Mouse (Mus musculus) fat pad, adult 2 months (tissue): Measurements from ENCODE around the gene Gm21317.
"Not testable (repeated sequence)": the region's sequence is repeated elsewhere in the genome, so short reads cannot be mapped to it uniquely, and the experiment has no call there.

Source experiments
- DNase-seq: peaks from one replicate; pipeline ENCODE4 v3.0.0-alpha.2; 2011; ENCODE audit warnings: low read depth, low spot score; ENCODE audit errors: extremely low read depth

Gm21317 gene

DNA sequence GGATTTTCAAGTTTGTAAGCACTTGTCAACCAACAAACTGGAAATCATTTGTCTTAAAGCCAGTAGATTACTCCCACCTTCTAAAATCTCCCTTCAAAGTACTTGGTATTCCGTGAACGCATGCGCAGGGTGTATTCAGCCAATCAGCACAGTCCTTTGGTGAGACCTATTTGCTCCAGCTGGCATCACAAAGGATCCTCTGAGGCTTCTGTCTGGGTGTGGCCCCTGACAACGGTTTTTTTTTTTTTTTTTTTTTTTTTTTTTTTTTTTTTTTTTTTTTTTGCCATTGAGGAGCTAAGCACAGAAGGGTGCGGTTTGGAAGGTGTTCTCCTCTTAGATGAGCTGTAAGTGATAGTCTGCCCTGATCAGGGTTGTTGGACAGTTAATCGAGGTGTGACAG lies at the start of gene Gm21317:
Gm21317 (plus strand) TSS at position 301 of the 400 bp plus-strand sequence.
- DNase-seq: not testable (repeated sequence)
